Mouse (Mus musculus): ENCODE results near the gene Ptprn.

DNA sequence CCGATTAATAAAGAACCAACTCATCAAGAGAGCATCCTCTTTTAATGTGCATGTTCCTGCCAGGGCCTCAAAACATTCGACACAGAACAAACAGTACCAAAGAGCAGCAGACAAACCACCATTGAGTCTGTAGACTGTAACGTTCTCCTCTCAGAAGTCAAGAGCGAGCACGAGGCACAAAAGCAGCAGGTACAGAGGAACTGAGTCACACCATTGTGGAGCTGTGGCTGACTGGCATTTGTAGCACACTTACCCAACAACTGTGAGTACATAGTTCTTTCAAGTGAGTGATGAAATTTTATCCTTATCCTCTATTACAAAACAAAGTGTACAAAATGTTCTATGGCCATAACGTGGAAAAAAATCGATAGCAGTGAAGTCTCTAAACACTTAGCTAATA is 20.6 kb upstream of the Ptprn start:
- TF ChIP-seq POLR2A (IDR thresholded peaks at IDR 0.05; ENCODE audit: insufficient read depth, low read length) (no peak), EP300 (IDR thresholded peaks at IDR 0.05; ENCODE audit: insufficient read depth, low read depth, low read length) (no peak), CTCF (IDR thresholded peaks at IDR 0.05; ENCODE audit: low read depth, low read length) (no peak)

Data from ES-Bruce4 (cell line).